Comparison of ENCODE assay signal across 8 mouse cellular contexts in the genomic region with DNA sequence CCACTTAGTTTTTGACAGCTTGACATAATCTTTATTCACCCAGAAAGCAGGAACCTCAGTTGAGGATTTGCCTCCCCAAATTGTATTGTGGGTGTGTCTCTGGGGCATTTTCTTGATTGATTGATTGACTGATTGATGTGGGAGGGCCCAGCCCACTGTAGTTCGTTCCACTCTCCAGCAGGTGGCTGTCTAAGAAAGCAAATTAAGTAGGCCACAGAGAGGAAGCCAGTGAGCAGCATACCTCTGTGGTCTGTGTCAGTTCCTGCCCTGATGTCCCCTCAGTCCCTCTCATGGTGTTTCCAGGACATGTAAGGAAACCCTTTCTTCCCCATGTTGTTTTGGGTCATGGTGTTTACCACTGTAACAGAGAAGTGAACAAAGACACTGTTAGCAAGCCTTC. TPM values are rescaled to one million over a fixed set of nuclear protein-coding genes. Genes with fewer than 3 reads are reported as not detected.
DNase-seq lines count a peak whose midpoint lies in the region; ATAC-seq and TF ChIP-seq lines count a peak whose summit lies in the region.

No protein-coding gene starts in this region.

- no peak overlapping the region for H3K4me2 ChIP-seq in midbrain, embryonic 16.5 days (ENCODE audit: low read length)
- no peak overlapping the region for H3K4me2 ChIP-seq in embryonic facial prominence, embryonic 14.5 days (ENCODE audit: low read depth, low read length)
- H3K4me2 ChIP-seq in midbrain, embryonic 12.5 days (replicated peaks): no peak overlapping the region

- H3K27me3 ChIP-seq in midbrain, embryonic 10.5 days (ENCODE audit: low read depth, poor library complexity, severe bottlenecking): no peaks in the 10 kb centered on the region
- H3K27me3 ChIP-seq in midbrain, embryonic 16.5 days (ENCODE audit: control insufficient read depth, insufficient read depth, low read depth, low read length): no peaks in the 10 kb centered on the region
- no peaks in the 10 kb centered on the region for H3K27me3 ChIP-seq in embryonic facial prominence, embryonic 14.5 days (replicated peaks; ENCODE audit: control insufficient read depth, insufficient read depth, low read length)
- no peaks in the 10 kb centered on the region for H3K27me3 ChIP-seq in midbrain, embryonic 12.5 days

- 0 out of 2 replicates have a peak, but pooled peaks cover 2% of the 10 kb centered on the region for H3K4me1 ChIP-seq in midbrain, embryonic 10.5 days
- no peaks in the 10 kb centered on the region for H3K4me1 ChIP-seq in midbrain, embryonic 16.5 days (ENCODE audit: control insufficient read depth, insufficient read depth, low read length)
- H3K4me1 ChIP-seq in embryonic facial prominence, embryonic 14.5 days (ENCODE audit: control insufficient read depth, insufficient read depth, low read length): no peaks in the 10 kb centered on the region
- no peaks in the 10 kb centered on the region for H3K4me1 ChIP-seq in midbrain, embryonic 12.5 days

- intact Hi-C loops in left cerebral cortex, adult 2 months (cut with DNase I): no loop called here

- H3K27ac ChIP-seq in midbrain, embryonic 10.5 days (replicated peaks): no peak overlapping the region
- H3K27ac ChIP-seq in midbrain, embryonic 16.5 days (ENCODE audit: low read length): no peak overlapping the region
- H3K27ac ChIP-seq in embryonic facial prominence, embryonic 14.5 days (replicated peaks; ENCODE audit: low read depth, low read length): no peak overlapping the region
- no peak overlapping the region for H3K27ac ChIP-seq in left cerebral cortex, adult 2 months
- no peak overlapping the region for H3K27ac ChIP-seq in midbrain, embryonic 12.5 days (replicated peaks)

- H3K9me3 ChIP-seq in midbrain, embryonic 10.5 days (replicated peaks): no peaks in the 10 kb centered on the region
- no peaks in the 10 kb centered on the region for H3K9me3 ChIP-seq in midbrain, embryonic 16.5 days (replicated peaks; ENCODE audit: control insufficient read depth, low read length, poor library complexity, severe bottlenecking)
- H3K9me3 ChIP-seq in embryonic facial prominence, embryonic 14.5 days (ENCODE audit: control insufficient read depth, low read length): no peaks in the 10 kb centered on the region
- H3K9me3 ChIP-seq in midbrain, embryonic 12.5 days: no peaks in the 10 kb centered on the region

- H3K36me3 ChIP-seq in midbrain, embryonic 10.5 days: peaks cover 41% of the 10 kb centered on the region
- no peaks in the 10 kb centered on the region for H3K36me3 ChIP-seq in midbrain, embryonic 16.5 days (ENCODE audit: control insufficient read depth, insufficient read depth, low read length)
- H3K36me3 ChIP-seq in embryonic facial prominence, embryonic 14.5 days (ENCODE audit: control insufficient read depth, insufficient read depth, low read length): no peaks in the 10 kb centered on the region
- peaks cover 6% of the 10 kb centered on the region; the same call in 1 of the 2 replicates for H3K36me3 ChIP-seq in midbrain, embryonic 12.5 days

- WGBS in midbrain, embryonic 10.5 days: 19% methylated on average over 1 of the region's 1 CpGs
- WGBS in midbrain, embryonic 16.5 days: 24% methylated on average over 1 of the region's 1 CpGs
- WGBS in embryonic facial prominence, embryonic 14.5 days: 10% methylated on average over 1 of the region's 1 CpGs
- WGBS in midbrain, embryonic 12.5 days: 6% methylated on average over 1 of the region's 1 CpGs

- peak; percentile 36 for DNase-seq in midbrain, embryonic 10.5 days (ENCODE audit: low spot score)
- peak; percentile 65 for DNase-seq in NIH3T3 (ENCODE audit: low read depth)
- DNase-seq in embryonic facial prominence, embryonic 14.5 days (ENCODE audit: low spot score): peak; percentile 54
- peak; percentile 30 to 46 for DNase-seq in left cerebral cortex, adult 2 months (ENCODE audit: extremely low spot score in 1 of 2, low spot score in 2 of 2)
- DNase-seq in thymus, postnatal 25 days: peak; percentile 43

- H3K4me3 ChIP-seq in midbrain, embryonic 10.5 days: no peak overlapping the region
- no peak overlapping the region for H3K4me3 ChIP-seq in midbrain, embryonic 16.5 days (ENCODE audit: low read depth, low read length)
- no peak overlapping the region for H3K4me3 ChIP-seq in embryonic facial prominence, embryonic 14.5 days (ENCODE audit: low read depth, low read length)
- H3K4me3 ChIP-seq in left cerebral cortex, adult 2 months: no peak overlapping the region
- H3K4me3 ChIP-seq in midbrain, embryonic 12.5 days: no peak overlapping the region

- TF ChIP-seq CTCF in left cerebral cortex, adult 2 months (IDR thresholded peaks at IDR 0.05): peak; percentile 75

- ATAC-seq in midbrain, embryonic 16.5 days: no peak; the same call in 1 of the 2 replicates
- no peak; the same call in 1 of the 2 replicates for ATAC-seq in embryonic facial prominence, embryonic 14.5 days (ENCODE audit: low read depth)
- ATAC-seq in inflammation-experienced regulatory T-cells, adult 6 months: peak; percentile 98
- ATAC-seq in midbrain, embryonic 12.5 days (ENCODE audit: low FRiP score, low read depth): 0 out of 2 replicates have a peak, but pooled peaks have one; percentile 52

- no peak overlapping the region for H3K9ac ChIP-seq in midbrain, embryonic 16.5 days (ENCODE audit: low read depth, low read length)
- H3K9ac ChIP-seq in embryonic facial prominence, embryonic 14.5 days (ENCODE audit: low read depth, low read length): no peak overlapping the region
- no peak overlapping the region for H3K9ac ChIP-seq in midbrain, embryonic 12.5 days (replicated peaks)

RNA-seq across cellular contexts. Expression of a gene that starts 59.2 kb away (rescaled TPM):
- 10.8 and 13.9 TPM in 2 replicates for polyA plus RNA-seq in midbrain, embryonic 10.5 days (2016; fragmentation: Nextera tagmentation; extraction: Ambion mirVana)
- polyA plus RNA-seq in midbrain, embryonic 16.5 days (2015; fragmentation: Nextera tagmentation; extraction: Ambion mirVana): 21.8 and 22.6 TPM in 2 replicates
- 13.6 and 14.0 TPM in 2 replicates for polyA plus RNA-seq in embryonic facial prominence, embryonic 14.5 days (2014; fragmentation: Nextera tagmentation; extraction: Ambion mirVana)
- 1 to 10 TPM; 6.8 to 7.6 (median 7.4) TPM for polyA plus RNA-seq in inflammation-experienced regulatory T-cells, adult 6 months (2017; shearing (Covaris generic))
- total RNA-seq in left cerebral cortex, adult 2 months (2021): 100 to 1,000 TPM; 116 to 121 TPM
- 19.3 and 21.4 TPM in 2 replicates for polyA plus RNA-seq in midbrain, embryonic 12.5 days (2016; fragmentation: Nextera tagmentation; extraction: Ambion mirVana)

Comparison
In these comparisons a context has a peak if more than half of its experiments do, and no peak if none do; other contexts are left out.
1. ATAC-seq: peak in inflammation-experienced regulatory T-cells, adult 6 months (single experiment) and midbrain, embryonic 12.5 days (single experiment); none in midbrain, embryonic 16.5 days (single experiment) and embryonic facial prominence, embryonic 14.5 days (single experiment).
2. Peak in every context shown above with its lines, with median percentiles within 50 percentile points of each other: DNase-seq.